Mouse (Mus musculus) lung, postnatal 0 days (tissue): ENCODE data around the gene Dnah3. TPM values are rescaled to one million over a fixed set of nuclear protein-coding genes. Genes with fewer than 3 reads are reported as not detected.

Experiments used
- ATAC-seq: fragments of 200-750 bp; cut with Nextera tagmentation; 2 replicates; pipeline ENCODE4 v1.8.0; 2017; ENCODE audit warnings: moderate library complexity
- DNase-seq: peaks from one replicate; pipeline ENCODE4 v3.0.0-alpha.2; 2016; ENCODE audit warnings: low spot score
- H3K27ac ChIP-seq: fragments of 300-500 bp; sonication (generic); 2 replicates; pipeline ENCODE4 v1.5.1; 2014; ENCODE audit warnings: antibody characterized with exemption, mild to moderate bottlenecking, low read length, mixed read lengths
- H3K27me3 ChIP-seq: fragments of 300-500 bp; sonication (generic); replicated peaks from 2 replicates; pipeline ENCODE4 v1.6.1; 2014; ENCODE audit warnings: low read length, mixed read lengths; ENCODE audit not compliant: insufficient read depth
- H3K36me3 ChIP-seq: fragments of 300-500 bp; sonication (generic); 2 replicates; pipeline ENCODE4 v1.6.1; 2014; ENCODE audit warnings: low read length, mixed read lengths; ENCODE audit not compliant: insufficient read depth
- H3K4me1 ChIP-seq: fragments of 300-500 bp; sonication (generic); 2 replicates; pipeline ENCODE4 v1.6.1; 2014; ENCODE audit warnings: antibody characterized with exemption, low read depth, low read length, mixed read lengths; ENCODE audit not compliant: insufficient read depth
- H3K4me2 ChIP-seq: fragments of 300-500 bp; sonication (generic); replicated peaks from 2 replicates; pipeline ENCODE4 v1.6.1; 2014; ENCODE audit warnings: low read depth, mild to moderate bottlenecking, low read length, moderate library complexity, mixed read lengths
- H3K4me3 ChIP-seq: fragments of 300-500 bp; sonication (generic); 2 replicates; pipeline ENCODE4 v1.5.1; 2014; ENCODE audit warnings: low read depth, low read length
- H3K9ac ChIP-seq: fragments of 300-500 bp; sonication (generic); replicated peaks from 2 replicates; pipeline ENCODE4 v1.6.1; 2014; ENCODE audit warnings: low read depth, mild to moderate bottlenecking
- H3K9me3 ChIP-seq: fragments of 300-500 bp; sonication (generic); 2 replicates; pipeline ENCODE4 v1.6.1; 2016; ENCODE audit warnings: low read length, mixed read lengths
- CTCF ChIP-seq: IDR thresholded peaks from 2 replicates; pipeline ENCODE4 v1.5.1; 2016; ENCODE audit warnings: antibody characterized with exemption, mild to moderate bottlenecking
- EP300 ChIP-seq: IDR thresholded peaks from 2 replicates; pipeline ENCODE4 v1.6.1; 2016; ENCODE audit warnings: antibody characterized with exemption, mild to moderate bottlenecking, control low read depth
- WGBS: fragments of 180-500 bp; shearing (Covaris S2); extraction: QIAGEN DNeasy Blood & Tissue Kit; methylation state at CpG from one replicate; pipeline ENCODE4 v1.1.7; 2014; 5-methylcytosine and 5-hydroxymethylcytosine counted together
- polyA plus RNA-seq: library from polyadenylated mRNA; unstranded; fragments of >200 nt; fragmentation: Nextera tagmentation; extraction: Ambion mirVana; gene quantifications from 2 replicates; pipeline ENCODE4 v1.2.1, GENCODE M21; 2015

The Dnah3 gene
- polyA plus RNA-seq, 1 experiment from 2014 or later, result 2.9 TPM

- Histone ChIP-seq H3K27me3 (no peaks in the 10 kb centered on the region), H3K4me3 (no peak overlapping the region), H3K9me3 (no peaks in the 10 kb centered on the region), H3K9ac (no peak overlapping the region), H3K36me3 (0 out of 2 replicates have a peak, but pooled peaks cover 5% of the 10 kb centered on the region), H3K4me2 (no peak overlapping the region), H3K4me1 (peaks cover 12% of the 10 kb centered on the region; the same call in 1 of the 2 replicates), H3K27ac (peak overlapping the region; percentile 76)
- TF ChIP-seq CTCF, result no peak
- peak; percentile 82 for TF ChIP-seq EP300
- WGBS, result 5% methylated on average over 4 of the region's 4 CpGs
- ATAC-seq (peak; percentile 84), DNase-seq (peak; percentile 95)
Observed at GRCm38 (mm10) chr7:120123776-120124175, 28.7 kb upstream of the Dnah3 start.

GRCm38 (mm10) chr7:120117529-120117928 is 22.4 kb upstream of the Dnah3 start:
- Histone ChIP-seq H3K9ac (no peak overlapping the region), H3K36me3 (peaks cover 12% of the 10 kb centered on the region), H3K4me1 (no peaks in the 10 kb centered on the region), H3K27ac (no peak overlapping the region), H3K4me2 (no peak overlapping the region), H3K9me3 (no peaks in the 10 kb centered on the region), H3K4me3 (no peak overlapping the region), H3K27me3 (no peaks in the 10 kb centered on the region)
- DNase-seq (no peak), ATAC-seq (no peak)
- TF ChIP-seq EP300 (no peak), CTCF (no peak)
- 59% methylated on average over 6 of the region's 6 CpGs for WGBS

GRCm38 (mm10) chr7:120116976-120117375 is 21.9 kb upstream of the Dnah3 start:
- WGBS, result 79% methylated on average over 5 of the region's 5 CpGs
- no peaks in the 10 kb centered on the region for H3K9me3 ChIP-seq
- H3K4me1 ChIP-seq, result no peaks in the 10 kb centered on the region
- no peak for DNase-seq
- no peak overlapping the region for H3K4me2 ChIP-seq
- no peak for ATAC-seq
- H3K9ac ChIP-seq, result no peak overlapping the region
- H3K36me3 ChIP-seq, result peaks cover 12% of the 10 kb centered on the region
- no peak overlapping the region for H3K4me3 ChIP-seq
- H3K27ac ChIP-seq, result no peak overlapping the region
- TF ChIP-seq CTCF, result no peak
- TF ChIP-seq EP300, result no peak
- no peaks in the 10 kb centered on the region for H3K27me3 ChIP-seq

GRCm38 (mm10) chr7:120109676-120110075 is 14.6 kb upstream of the Dnah3 start:
- TF ChIP-seq CTCF (no peak), EP300 (no peak)
- Histone ChIP-seq H3K4me2 (no peak overlapping the region), H3K27ac (no peak overlapping the region), H3K9me3 (no peaks in the 10 kb centered on the region), H3K9ac (no peak overlapping the region), H3K36me3 (no peaks in the 10 kb centered on the region; the same call in 1 of the 2 replicates), H3K4me3 (no peak overlapping the region), H3K27me3 (no peaks in the 10 kb centered on the region), H3K4me1 (no peaks in the 10 kb centered on the region)
- DNase-seq (no peak), ATAC-seq (no peak)
- WGBS, result 80% methylated on average over 5 of the region's 5 CpGs

GRCm38 (mm10) chr7:120106356-120106755 is 11.3 kb upstream of the Dnah3 start:
- no peak overlapping the region for H3K9ac ChIP-seq

GRCm38 (mm10) chr7:120104975-120105374 is 9.9 kb upstream of the Dnah3 start:
- peak; percentile 16 for DNase-seq
- H3K9ac ChIP-seq, result no peak overlapping the region
- 68% methylated on average over 3 of the region's 3 CpGs for WGBS

More at GRCm38 (mm10) chr7:120106356-120106755, 11.3 kb upstream of the Dnah3 start:
- ATAC-seq, result no peak
- Histone ChIP-seq H3K4me1 (peaks cover 5% of the 10 kb centered on the region; the same call in 1 of the 2 replicates), H3K36me3 (no peaks in the 10 kb centered on the region; the same call in 1 of the 2 replicates), H3K27me3 (no peaks in the 10 kb centered on the region), H3K27ac (no peak overlapping the region), H3K4me3 (no peak overlapping the region), H3K4me2 (no peak overlapping the region), H3K9me3 (no peaks in the 10 kb centered on the region)
- peak; percentile 25 for DNase-seq
- WGBS, result 29% methylated on average over 2 of the region's 2 CpGs
- no peak for TF ChIP-seq EP300
- TF ChIP-seq CTCF, result no peak

More at GRCm38 (mm10) chr7:120104975-120105374, 9.9 kb upstream of the Dnah3 start:
- no peaks in the 10 kb centered on the region; the same call in 1 of the 2 replicates for H3K36me3 ChIP-seq
- TF ChIP-seq CTCF, result peak; percentile 50
- TF ChIP-seq EP300, result no peak
- no peak for ATAC-seq
- H3K9me3 ChIP-seq, result no peaks in the 10 kb centered on the region
- no peak overlapping the region for H3K4me2 ChIP-seq
- H3K27me3 ChIP-seq, result no peaks in the 10 kb centered on the region
- peaks cover 5% of the 10 kb centered on the region; the same call in 1 of the 2 replicates for H3K4me1 ChIP-seq
- H3K4me3 ChIP-seq, result no peak overlapping the region
- H3K27ac ChIP-seq, result no peak overlapping the region
